ENCODE assay signal across 24 mouse cellular contexts in the genomic region with DNA sequence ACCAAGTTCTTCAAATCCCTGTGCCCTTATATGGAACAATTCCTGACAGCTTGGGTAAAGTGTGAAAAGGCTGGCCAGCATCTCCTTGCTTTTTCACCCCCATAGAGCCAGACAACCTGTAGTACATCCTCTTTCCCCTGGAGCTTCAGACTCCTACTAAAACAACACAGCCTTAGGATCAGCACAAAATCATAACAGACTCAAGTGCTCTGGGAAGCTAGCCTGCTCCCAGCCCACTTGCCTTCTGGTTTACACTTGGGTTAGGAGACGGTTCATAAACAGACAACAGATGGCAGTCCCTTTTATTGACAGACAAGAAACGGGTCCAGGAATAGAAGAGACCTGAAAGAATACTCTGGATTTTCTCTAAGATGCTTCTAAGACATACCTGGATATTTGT. TPM values are rescaled to one million over a fixed set of nuclear protein-coding genes. Genes with fewer than 3 reads are reported as not detected.
DNase-seq lines count a peak whose midpoint lies in the region; ATAC-seq and TF ChIP-seq lines count a peak whose summit lies in the region.
"Had no signal": no experiment of that assay in that cellular context is flagged by ENCODE, and none has a peak within 500 bp of the region (broad histone marks: within the 10 kb centered on the region; RNA-seq: fewer than 3 reads in every experiment).

No protein-coding gene starts in this region.

- no peaks in the 10 kb centered on the region for H3K4me1 ChIP-seq in forebrain, embryonic 15.5 days
- H3K4me1 ChIP-seq in forebrain, embryonic 11.5 days (replicated peaks; ENCODE audit: control insufficient read depth, insufficient read depth, low read length) = no peaks in the 10 kb centered on the region
- H3K4me1 ChIP-seq: heart, embryonic 13.5 days; neural tube, embryonic 12.5 days; stomach, embryonic 15.5 days had no signal

- H3K4me3 ChIP-seq in forebrain, embryonic 15.5 days = no peak overlapping the region
- no peak overlapping the region for H3K4me3 ChIP-seq in forebrain, embryonic 11.5 days (ENCODE audit: low read depth, low read length)
- no peak overlapping the region for H3K4me3 ChIP-seq in layer of hippocampus, adult 2 months
- H3K4me3 ChIP-seq: heart, adult 2 months; heart, embryonic 13.5 days; liver, embryonic 13.5 days; megakaryocyte, embryonic 14.5 days; neural tube, embryonic 12.5 days; stomach, embryonic 15.5 days had no signal

- WGBS in forebrain, embryonic 15.5 days = 66% methylated on average over 2 of the region's 2 CpGs
- 83% methylated on average over 2 of the region's 2 CpGs for WGBS in forebrain, embryonic 11.5 days

- no peak overlapping the region for H3K4me2 ChIP-seq in forebrain, embryonic 15.5 days (replicated peaks)
- no peak overlapping the region for H3K4me2 ChIP-seq in forebrain, embryonic 11.5 days (ENCODE audit: low read depth, low read length, severe bottlenecking)
- H3K4me2 ChIP-seq: heart, embryonic 13.5 days; liver, embryonic 13.5 days; lung, embryonic 14.5 days; neural tube, embryonic 12.5 days; stomach, embryonic 15.5 days had no signal

- ATAC-seq in forebrain, embryonic 15.5 days (replicated peaks) = peak; percentile 47
- ATAC-seq in forebrain, embryonic 11.5 days (replicated peaks; ENCODE audit: low FRiP score) = no peak
- ATAC-seq: hindbrain, postnatal 0 days had no signal

- H3K36me3 ChIP-seq in forebrain, embryonic 15.5 days = peaks cover 32% of the 10 kb centered on the region
- peaks cover 7% of the 10 kb centered on the region for H3K36me3 ChIP-seq in forebrain, embryonic 11.5 days (ENCODE audit: control insufficient read depth, insufficient read depth, low read length)

- DNase-seq in forebrain, embryonic 11.5 days (ENCODE audit: low spot score) = no peak
- peak; percentile 26 to 40 for DNase-seq in layer of hippocampus, adult 2 months (ENCODE audit: low spot score in 2 of 2)
- DNase-seq in layer of hippocampus, postnatal 10 days (ENCODE audit: low spot score in 2 of 2) = no peak
- DNase-seq in 3134 (ENCODE audit: extremely low read depth, insufficient read length, low spot score) (peak; percentile 24), adipocyte (ENCODE audit: low spot score) (peak; percentile 67)
- no peak for DNase-seq in kidney, postnatal 4 days
- DNase-seq in kidney, postnatal 25 days = no peak
- DNase-seq: adrenal gland, postnatal 14 days; cerebellum, adult 9-10 months; gastrocnemius, postnatal 36 days; heart, adult 2 months; heart, postnatal 14 days; kidney, adult 18-20 months; liver, embryonic 13.5 days; lung, embryonic 14.5 days; midbrain, embryonic 14.5 days; thymus, adult 2 months had no signal

- no peaks in the 10 kb centered on the region for H3K9me3 ChIP-seq in forebrain, embryonic 15.5 days
- H3K9me3 ChIP-seq in forebrain, embryonic 11.5 days (ENCODE audit: control insufficient read depth, low read length) = no peaks in the 10 kb centered on the region
- H3K9me3 ChIP-seq: heart, embryonic 13.5 days; liver, embryonic 13.5 days; neural tube, embryonic 12.5 days; stomach, embryonic 15.5 days had no signal

- H3K9ac ChIP-seq in forebrain, embryonic 15.5 days (replicated peaks) = no peak overlapping the region
- H3K9ac ChIP-seq in forebrain, embryonic 11.5 days (ENCODE audit: low read length) = no peak overlapping the region
- H3K9ac ChIP-seq: heart, embryonic 13.5 days; liver, embryonic 13.5 days; lung, embryonic 14.5 days; neural tube, embryonic 12.5 days; stomach, embryonic 15.5 days had no signal

- no peak for TF ChIP-seq CTCF in layer of hippocampus, adult 2 months (conservative IDR thresholded peaks at IDR 0.05)

- no peaks in the 10 kb centered on the region for H3K27me3 ChIP-seq in forebrain, embryonic 15.5 days
- H3K27me3 ChIP-seq in forebrain, embryonic 11.5 days (ENCODE audit: control insufficient read depth, insufficient read depth, low read length) = no peaks in the 10 kb centered on the region
- H3K27me3 ChIP-seq: heart, embryonic 13.5 days; liver, embryonic 13.5 days; neural tube, embryonic 12.5 days; stomach, embryonic 15.5 days had no signal

- no peak overlapping the region for H3K27ac ChIP-seq in forebrain, embryonic 15.5 days (replicated peaks)
- no peak overlapping the region for H3K27ac ChIP-seq in forebrain, embryonic 11.5 days (ENCODE audit: low read depth, low read length)
- no peak overlapping the region for H3K27ac ChIP-seq in layer of hippocampus, adult 2 months
- H3K27ac ChIP-seq: heart, adult 2 months; heart, embryonic 13.5 days; hindbrain, postnatal 0 days; kidney, postnatal 0 days; liver, embryonic 13.5 days; neural tube, embryonic 12.5 days; stomach, embryonic 15.5 days had no signal

RNA-seq across cellular contexts. Expression of gene Insig1, which starts 8.3 kb away (rescaled TPM):
- 75.7 and 77.2 TPM in 2 replicates for polyA plus RNA-seq in forebrain, embryonic 15.5 days (2015; fragmentation: Nextera tagmentation; extraction: Ambion mirVana)
- 102 and 103 TPM in 2 replicates for polyA plus RNA-seq in forebrain, embryonic 11.5 days (2014; fragmentation: Nextera tagmentation; extraction: Ambion mirVana)
- 10 to 100 TPM; 57.7 to 65.8 TPM for total RNA-seq in layer of hippocampus, adult 2 months (2021)
- 10 to 100 TPM; 82.7 to 88.7 TPM for total RNA-seq in layer of hippocampus, postnatal 10 days (2021)

Comparison
In these comparisons a context has a peak if more than half of its experiments do, and no peak if none do; other contexts are left out.
1. DNase-seq: peak in layer of hippocampus, adult 2 months (2 of 2), 3134 (single experiment) and adipocyte (single experiment); none in forebrain, embryonic 11.5 days (single experiment), layer of hippocampus, postnatal 10 days (0 of 2), kidney, postnatal 4 days (0 of 2) and kidney, postnatal 25 days (0 of 2).